8 mouse cellular contexts compared by ENCODE assay signal in the genomic region with DNA sequence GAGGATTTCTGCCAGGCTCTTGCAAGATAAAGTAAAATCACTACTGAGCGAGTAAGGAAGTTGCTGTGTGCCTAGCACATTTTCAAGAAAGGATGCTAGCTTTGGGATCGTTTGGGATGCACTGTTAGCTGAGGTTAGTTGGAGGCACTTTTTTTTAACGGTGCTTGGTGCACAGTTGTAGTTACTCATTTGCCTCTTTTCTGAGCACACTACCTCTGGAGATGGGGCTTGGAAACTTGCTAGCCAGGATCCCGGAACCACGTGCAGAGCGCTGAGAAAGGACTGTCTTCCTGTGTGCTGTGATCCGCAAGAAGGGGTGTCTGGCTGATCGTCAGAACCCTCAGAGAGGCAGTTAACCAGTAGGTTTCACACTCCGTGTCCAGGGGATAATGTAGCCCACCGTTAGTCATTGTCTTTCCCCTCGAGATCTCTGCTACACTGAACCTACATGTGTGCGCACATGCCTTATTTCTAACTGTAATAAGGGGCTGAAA. TPM values are rescaled to one million over a fixed set of nuclear protein-coding genes. Genes with fewer than 3 reads are reported as not detected.
DNase-seq lines count a peak whose midpoint lies in the region; ATAC-seq and TF ChIP-seq lines count a peak whose summit lies in the region.

No protein-coding gene starts in this region.

- no peaks in the 10 kb centered on the region for H3K36me3 ChIP-seq in lung, embryonic 14.5 days (ENCODE audit: insufficient read depth)
- no peaks in the 10 kb centered on the region for H3K36me3 ChIP-seq in forebrain, embryonic 11.5 days (ENCODE audit: control insufficient read depth, insufficient read depth, low read length)
- H3K36me3 ChIP-seq in neural tube, embryonic 13.5 days: no peaks in the 10 kb centered on the region

- H3K9ac ChIP-seq in lung, embryonic 14.5 days: peak overlapping the region; percentile 40; the same call in 1 of the 2 replicates
- peak overlapping the region; percentile 52 for H3K9ac ChIP-seq in forebrain, embryonic 11.5 days (ENCODE audit: low read length)
- no peak overlapping the region; the same call in 1 of the 2 replicates for H3K9ac ChIP-seq in neural tube, embryonic 13.5 days

- H3K27ac ChIP-seq in lung, embryonic 14.5 days (ENCODE audit: low read depth): no peak overlapping the region
- no peak overlapping the region for H3K27ac ChIP-seq in forebrain, embryonic 11.5 days (ENCODE audit: low read depth, low read length)
- H3K27ac ChIP-seq in neural tube, embryonic 13.5 days (replicated peaks): no peak overlapping the region

- peaks cover 13% of the 10 kb centered on the region; the same call in 1 of the 2 replicates for H3K27me3 ChIP-seq in lung, embryonic 14.5 days (ENCODE audit: insufficient read depth, low read length)
- 0 out of 2 replicates have a peak, but pooled peaks cover 2% of the 10 kb centered on the region for H3K27me3 ChIP-seq in forebrain, embryonic 11.5 days (ENCODE audit: control insufficient read depth, insufficient read depth, low read length)
- peaks cover 40% of the 10 kb centered on the region for H3K27me3 ChIP-seq in neural tube, embryonic 13.5 days

- H3K4me3 ChIP-seq in lung, embryonic 14.5 days (ENCODE audit: low read depth, low read length): peak overlapping the region; percentile 41
- H3K4me3 ChIP-seq in forebrain, embryonic 11.5 days (ENCODE audit: low read depth, low read length): peak overlapping the region; percentile 37
- H3K4me3 ChIP-seq in neural tube, embryonic 13.5 days: peak overlapping the region; percentile 33

- 15% methylated on average over 12 of the region's 12 CpGs for WGBS in lung, embryonic 14.5 days
- 18% methylated on average over 12 of the region's 12 CpGs for WGBS in forebrain, embryonic 11.5 days
- 11% methylated on average over 12 of the region's 12 CpGs for whole genome bisulfite sequencing in neural tube, embryonic 13.5 days

- DNase-seq in lung, embryonic 14.5 days: no peak
- no peak for DNase-seq in lung, adult 18-20 months
- DNase-seq in forebrain, embryonic 11.5 days (ENCODE audit: low spot score): no peak
- DNase-seq in kidney, postnatal 4 days: peak; percentile 39 to 54
- DNase-seq in adrenal gland, postnatal 36 days: no peak
- DNase-seq in c-Kit-positive CD71-positive TER-119-positive erythroid progenitor cells, embryonic 14.5 days (ENCODE audit: low spot score): no peak
- no peak for DNase-seq in ovary, adult 18-20 months (ENCODE audit: low spot score)

- no peaks in the 10 kb centered on the region for H3K9me3 ChIP-seq in lung, embryonic 14.5 days (ENCODE audit: low read depth, low read length)
- no peaks in the 10 kb centered on the region for H3K9me3 ChIP-seq in forebrain, embryonic 11.5 days (ENCODE audit: control insufficient read depth, low read length)
- no peaks in the 10 kb centered on the region for H3K9me3 ChIP-seq in neural tube, embryonic 13.5 days

- TF ChIP-seq CTCF in lung, embryonic 14.5 days (IDR thresholded peaks at IDR 0.05; ENCODE audit: low read depth): no peak

- no peak for ATAC-seq in lung, embryonic 14.5 days (ENCODE audit: insufficient read depth)
- no peak for ATAC-seq in forebrain, embryonic 11.5 days (replicated peaks; ENCODE audit: low FRiP score)
- ATAC-seq in neural tube, embryonic 13.5 days (ENCODE audit: low read depth): no peak

- 0 out of 2 replicates have a peak, but pooled peaks cover 6% of the 10 kb centered on the region for H3K4me1 ChIP-seq in lung, embryonic 14.5 days (ENCODE audit: insufficient read depth)
- peaks cover 4% of the 10 kb centered on the region; the same call in 1 of the 2 replicates for H3K4me1 ChIP-seq in forebrain, embryonic 11.5 days (replicated peaks; ENCODE audit: control insufficient read depth, insufficient read depth, low read length)
- peaks cover 19% of the 10 kb centered on the region for H3K4me1 ChIP-seq in neural tube, embryonic 13.5 days (replicated peaks)

- H3K4me2 ChIP-seq in lung, embryonic 14.5 days: peak overlapping the region; percentile 80
- peak overlapping the region; percentile 69 for H3K4me2 ChIP-seq in forebrain, embryonic 11.5 days (ENCODE audit: low read depth, low read length, severe bottlenecking)
- H3K4me2 ChIP-seq in neural tube, embryonic 13.5 days: peak overlapping the region; percentile 70

RNA-seq across cellular contexts. Expression of gene Car12, which starts 0.6 kb away (rescaled TPM):
- 0.92 and 0.93 TPM in 2 replicates for polyA plus RNA-seq in lung, embryonic 14.5 days (2014; fragmentation: Nextera tagmentation; extraction: Ambion mirVana)
- polyA plus RNA-seq in forebrain, embryonic 11.5 days (2014; fragmentation: Nextera tagmentation; extraction: Ambion mirVana): 0.71 and 1.1 TPM in 2 replicates
- 0.22 and 1.7 TPM in 2 replicates for polyA plus RNA-seq in neural tube, embryonic 13.5 days (2015; fragmentation: Nextera tagmentation; extraction: Ambion mirVana)
- under 1 TPM; 0.13 to 0.23 TPM for total RNA-seq in adrenal gland, postnatal 36 days (2021)

Comparison
In these comparisons a context has a peak if more than half of its experiments do, and no peak if none do; other contexts are left out.
1. DNase-seq: peak in kidney, postnatal 4 days (2 of 2); none in lung, embryonic 14.5 days (single experiment), lung, adult 18-20 months (0 of 2), forebrain, embryonic 11.5 days (single experiment), adrenal gland, postnatal 36 days (0 of 2), c-Kit-positive CD71-positive TER-119-positive erythroid progenitor cells, embryonic 14.5 days (single experiment) and ovary, adult 18-20 months (single experiment).
2. Peak in every context shown above with its lines, with median percentiles within 50 percentile points of each other: H3K4me2 ChIP-seq and H3K4me3 ChIP-seq.